Mouse (Mus musculus) fibroblast of lung, adult 2 months (primary cell): ENCODE data around the gene Zfp683.
A peak's percentile ranks its signal among the peaks of the same experiment; 100 is the strongest.

ENCODE experiments used
- DNase-seq: peaks from one replicate; pipeline ENCODE4 v3.0.0-alpha.2; 2011; ENCODE audit warnings: low read depth

The Zfp683 gene

DNA sequence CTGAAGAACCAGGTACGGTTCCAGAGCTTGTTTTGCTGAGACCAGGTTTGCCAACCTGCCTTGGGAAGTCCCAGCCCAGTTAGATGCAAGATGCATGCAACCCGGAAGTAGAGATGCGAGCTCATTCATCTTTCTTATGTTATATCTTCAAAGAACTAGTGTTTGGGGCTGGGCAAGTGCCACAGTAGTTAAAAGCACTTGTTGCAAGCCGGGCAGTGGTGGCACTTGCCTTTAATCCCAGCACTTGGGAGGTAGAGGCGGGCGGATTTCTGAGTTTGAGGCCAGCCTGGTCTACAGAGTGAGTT, 37.5 kb downstream of the Zfp683 start:
- no peak for DNase-seq

DNA sequence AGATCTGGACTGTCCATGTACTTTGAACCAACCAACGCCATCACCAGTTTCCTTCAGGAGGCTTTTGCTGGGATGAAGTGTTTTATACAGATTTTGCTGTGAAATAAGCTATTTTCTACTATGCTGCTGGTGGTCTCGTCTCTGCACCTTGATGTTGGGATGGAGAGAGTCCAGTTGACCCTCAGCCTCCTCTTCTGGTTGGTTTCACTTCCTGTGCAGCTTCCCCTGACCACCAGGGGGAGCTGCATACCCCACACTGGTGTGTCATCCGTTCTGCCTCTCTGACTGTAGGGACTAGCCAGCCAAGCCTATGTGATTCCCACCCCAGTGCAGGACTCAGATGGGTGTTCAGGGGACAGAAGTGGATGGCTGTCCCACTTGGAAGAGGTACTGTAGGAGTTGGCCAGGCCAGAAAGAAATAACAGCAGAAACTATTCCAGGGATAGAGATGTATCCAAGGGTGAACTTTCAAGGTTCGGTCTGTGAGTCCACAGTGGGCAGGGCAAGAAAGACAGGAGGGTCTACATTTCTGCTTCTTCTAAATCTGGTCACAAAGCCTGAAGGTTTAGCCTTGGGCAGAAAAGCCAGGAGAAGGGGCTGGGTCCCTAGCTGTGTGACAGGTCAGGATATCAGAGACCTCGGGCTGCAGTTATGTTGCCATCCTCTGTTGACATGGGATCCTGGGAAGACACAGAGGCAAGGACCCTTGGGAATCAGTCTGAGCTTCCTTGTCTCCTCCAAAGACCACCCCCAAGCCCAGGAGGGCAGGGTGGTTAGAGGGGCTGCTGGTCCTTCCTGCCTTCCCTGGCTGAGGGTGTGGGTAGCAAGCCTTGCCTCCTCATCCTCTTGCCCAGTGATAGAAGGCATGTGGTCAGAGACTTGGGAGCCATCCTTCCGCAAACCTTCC, 39.0 kb downstream of the Zfp683 start:
- no peak for DNase-seq

DNA sequence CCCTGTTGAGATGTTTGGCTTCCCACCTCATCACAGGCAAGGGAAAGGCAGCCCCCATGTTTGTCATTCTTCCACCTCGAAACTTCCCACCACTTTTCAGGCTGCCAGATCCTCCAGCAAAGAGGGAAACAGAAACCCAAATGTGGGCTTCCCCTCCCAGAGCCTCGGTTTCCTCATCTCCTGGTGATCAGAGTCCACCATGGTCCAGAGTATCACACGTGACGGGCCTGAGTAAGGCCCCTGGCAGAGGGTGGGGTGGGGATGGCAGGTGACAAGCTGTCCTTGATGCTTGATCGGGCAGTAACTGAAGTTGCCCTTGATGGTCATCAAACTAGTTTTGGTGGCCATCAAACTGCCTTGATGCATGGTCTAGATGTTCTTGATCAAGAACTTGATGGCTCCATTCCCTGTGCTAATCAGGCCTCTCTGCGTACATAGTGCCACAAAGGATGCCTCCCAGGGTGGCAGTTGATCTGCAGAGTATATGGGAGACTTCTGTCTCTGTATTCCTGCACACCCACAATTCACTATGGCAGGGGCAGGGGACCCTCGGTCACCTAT, 40.4 kb downstream of the Zfp683 start:
- DNase-seq = no peak

DNA sequence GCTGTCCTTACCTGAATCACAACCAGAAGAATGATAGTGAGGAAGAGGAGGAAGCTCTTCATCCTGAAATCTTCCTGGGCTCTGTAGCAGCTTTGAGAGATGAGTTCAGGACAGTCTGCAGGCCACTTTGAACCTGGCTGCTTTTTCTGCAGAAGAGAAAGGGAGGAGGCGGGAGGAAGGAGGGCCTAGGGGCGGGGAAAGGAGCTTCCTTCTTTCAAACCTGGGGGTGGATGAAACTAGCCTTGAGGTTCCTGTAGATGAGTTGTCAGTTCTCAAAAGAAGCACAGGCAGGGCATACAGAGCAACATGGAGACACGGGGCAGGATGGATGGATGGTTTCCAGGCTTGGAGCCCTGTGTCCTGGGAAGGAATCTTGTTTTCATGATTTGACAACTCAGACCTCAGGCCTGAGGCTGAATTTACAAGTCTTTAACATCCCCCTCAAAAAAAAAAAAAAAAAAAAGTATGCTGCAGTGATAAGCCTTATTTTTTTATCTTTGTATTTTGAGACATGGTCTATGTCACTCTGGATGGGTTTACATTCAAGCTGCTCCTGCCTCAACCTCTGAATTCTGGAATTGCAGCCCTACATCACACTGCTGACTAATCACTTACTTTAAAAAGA, 41.4 kb downstream of the Zfp683 start, which contains the start of gene Cd52:
Cd52 (minus strand) TSS at position 160 of the 625 bp plus-strand sequence.
- DNase-seq = no peak

DNA sequence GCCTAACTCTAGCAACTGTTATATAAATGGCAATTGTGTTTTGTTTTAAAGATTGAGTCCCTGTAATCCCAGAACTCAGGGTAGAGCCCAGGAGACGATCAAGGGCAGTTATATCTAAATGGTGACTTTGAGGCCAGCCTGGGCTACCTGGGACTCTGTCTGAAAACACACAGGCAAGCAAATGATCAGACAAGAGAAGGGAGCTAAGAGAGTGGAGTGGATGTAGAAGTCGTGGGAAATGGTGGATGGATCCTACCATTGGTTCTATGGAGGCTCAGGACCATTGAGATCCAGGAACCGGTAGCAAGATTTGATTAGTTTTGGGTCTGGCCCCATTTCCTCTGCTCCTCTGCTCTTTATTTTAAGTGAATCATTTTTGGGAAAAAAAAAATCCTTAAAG, 42.5 kb downstream of the Zfp683 start:
- no peak for DNase-seq

DNA sequence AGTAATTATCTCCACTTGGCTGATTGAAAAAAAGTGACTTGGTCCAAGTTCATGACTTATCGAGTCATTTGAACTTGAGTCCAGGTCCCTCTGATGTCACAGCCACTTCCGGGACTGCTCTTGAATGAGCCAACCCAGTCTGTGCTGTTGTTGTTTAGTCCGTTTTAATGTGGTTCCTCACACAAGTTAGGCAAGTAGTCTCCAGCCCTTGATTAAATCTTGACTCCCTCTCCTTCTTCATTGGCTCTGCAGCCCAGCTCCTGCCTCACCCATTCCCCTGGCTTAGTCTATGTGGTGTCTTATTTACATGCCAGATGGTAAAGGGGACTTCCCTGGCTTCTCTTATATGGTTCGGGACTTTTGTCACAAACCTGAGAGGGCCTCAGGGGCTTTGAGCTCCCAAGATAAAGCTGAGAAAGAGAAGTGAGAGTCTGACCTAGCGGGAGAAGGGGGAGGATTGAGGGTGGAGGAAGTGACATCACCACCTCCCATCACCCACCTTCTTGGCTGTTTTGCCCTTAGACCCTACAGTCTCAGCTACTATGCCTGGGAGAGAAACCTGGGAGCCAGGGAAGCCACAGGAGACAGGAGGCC, 43.5 kb downstream of the Zfp683 start:
- no peak for DNase-seq

DNA sequence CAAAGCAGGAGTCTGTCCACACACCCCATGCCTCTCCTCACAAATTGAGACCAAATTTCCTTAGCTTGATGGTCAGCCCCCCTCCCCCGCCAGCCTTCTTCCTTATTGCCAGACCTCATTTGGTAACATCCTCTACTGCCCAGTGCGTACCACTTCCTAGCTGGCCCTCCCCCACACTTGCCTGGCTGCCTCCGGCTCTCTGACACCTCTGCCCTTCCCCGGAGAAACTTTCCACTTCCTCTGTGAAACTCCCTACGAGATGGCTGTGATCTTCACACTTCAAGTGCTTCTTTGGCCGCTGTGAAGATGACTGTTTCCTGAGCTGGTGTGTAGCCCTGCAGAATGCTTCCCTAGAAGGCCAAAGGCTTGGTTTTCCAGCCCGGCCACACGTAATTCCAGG, 45.0 kb downstream of the Zfp683 start:
- DNase-seq = no peak

DNA sequence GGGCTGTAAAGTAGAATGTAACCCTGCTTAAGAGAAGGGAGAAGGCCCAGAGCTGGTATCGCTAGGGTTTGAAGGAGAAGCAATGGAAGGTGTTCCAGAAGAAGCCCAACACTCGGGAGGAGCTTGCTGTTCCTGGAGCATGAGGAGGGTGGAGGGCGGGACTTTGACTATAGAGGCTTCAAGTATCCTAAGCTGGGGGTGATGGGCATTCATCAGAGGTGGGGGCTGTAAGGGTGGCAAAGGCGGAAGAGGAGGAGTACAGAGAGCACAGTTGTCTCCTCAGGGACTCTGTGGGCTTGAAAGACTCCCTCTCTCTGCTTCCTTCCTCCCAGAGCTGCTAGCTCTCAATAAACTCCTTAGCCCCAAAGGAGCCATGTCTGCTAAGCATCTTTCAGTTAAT, 46.6 kb downstream of the Zfp683 start:
- DNase-seq = no peak

DNA sequence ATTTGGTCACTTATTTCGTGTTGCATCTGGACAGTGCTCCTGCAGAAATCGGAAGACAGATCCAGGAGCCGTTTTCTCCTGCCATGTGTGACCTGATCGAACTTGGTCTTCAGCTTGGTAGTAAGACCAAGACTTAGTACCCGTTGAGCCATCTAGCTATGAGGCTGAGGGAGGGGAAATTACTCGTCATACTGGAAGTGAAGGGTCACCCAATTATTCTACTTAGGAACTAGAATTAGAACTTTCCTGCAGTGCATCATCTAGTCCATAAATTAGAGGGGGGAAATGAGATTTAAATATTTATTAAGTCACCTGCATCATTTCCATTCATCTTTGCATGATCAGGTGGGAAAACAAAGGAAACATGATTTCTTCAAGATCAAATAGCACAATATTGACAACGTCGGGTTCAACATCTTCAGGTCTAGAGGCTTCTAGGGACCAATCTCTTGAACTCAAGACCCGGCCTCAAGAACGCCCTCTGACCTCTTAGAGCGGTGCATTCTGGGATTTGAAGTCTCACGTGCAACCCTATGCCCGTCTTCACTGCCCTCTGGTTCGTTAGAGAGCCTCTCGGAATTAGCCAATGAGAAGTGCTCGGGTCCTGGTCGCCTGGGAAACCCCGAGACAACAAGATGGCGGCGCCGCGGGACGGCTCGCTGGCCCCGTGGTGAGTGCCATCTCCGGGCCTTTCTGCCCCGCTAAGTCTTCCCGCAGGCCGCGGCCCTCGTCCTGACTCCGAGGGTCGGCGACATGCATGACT, 48.5 kb downstream of the Zfp683 start, which contains the start of gene Ubxn11:
Ubxn11 (plus strand) TSS at position 592 of the 763 bp plus-strand sequence.
- DNase-seq = peak; percentile 76

DNA sequence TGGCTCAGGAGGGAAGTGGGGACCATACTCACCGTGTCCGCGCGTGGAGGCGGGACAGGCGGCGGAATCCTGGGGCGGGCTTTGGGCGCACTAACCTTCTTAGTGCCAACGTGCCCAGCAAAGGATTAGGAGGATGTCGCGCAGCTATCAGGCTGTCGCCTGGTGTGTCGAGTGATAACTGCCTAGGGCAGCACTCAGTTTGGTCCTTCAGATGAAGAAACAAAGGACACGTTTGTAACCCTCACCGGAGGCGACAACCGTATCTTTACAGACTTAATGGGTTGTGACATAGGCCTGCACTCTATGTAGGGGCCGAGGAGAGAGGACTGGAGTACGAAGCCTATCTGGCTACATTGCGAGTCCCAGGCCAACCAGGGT, 49.1 kb downstream of the Zfp683 start:
- no peak for DNase-seq

DNA sequence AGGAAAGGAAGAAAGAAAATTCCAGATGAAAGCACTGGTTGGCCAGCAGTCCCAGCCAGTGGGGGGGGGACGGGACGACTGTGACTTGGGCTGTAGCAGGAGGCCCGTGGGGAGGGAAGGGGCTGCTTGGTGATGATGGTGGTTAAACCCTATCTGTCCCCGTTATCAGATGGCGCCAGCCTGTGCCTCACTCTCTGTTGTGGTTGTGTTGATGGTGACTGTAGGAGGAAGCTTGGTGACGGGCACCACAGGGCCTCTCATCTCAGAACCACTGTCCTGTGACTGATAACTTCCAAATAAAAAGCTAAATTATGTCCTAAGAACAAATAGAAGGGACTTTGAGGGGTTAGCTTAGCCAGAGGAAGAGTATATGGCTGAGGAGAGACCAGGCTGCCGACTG, 52.5 kb downstream of the Zfp683 start:
- DNase-seq = no peak

DNA sequence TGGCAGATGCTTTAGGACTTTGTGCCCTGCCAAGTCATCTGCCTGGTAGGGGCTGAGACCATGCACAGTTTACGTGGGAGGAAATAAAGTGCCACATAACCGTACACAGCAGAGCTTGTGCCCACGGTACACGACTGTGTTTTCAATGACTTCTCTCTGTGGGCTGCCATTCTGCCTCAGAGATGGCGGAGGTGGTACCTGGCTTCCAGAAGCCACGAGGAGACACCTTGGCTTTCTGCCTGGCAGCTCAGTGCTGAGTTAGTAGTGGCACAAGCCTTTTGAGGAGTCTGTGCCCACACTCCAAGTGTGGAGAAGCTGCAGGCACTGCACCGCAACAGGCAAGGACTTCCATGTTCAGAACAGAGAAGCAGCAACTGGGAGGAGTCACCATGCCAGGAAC, 54.1 kb downstream of the Zfp683 start:
- DNase-seq = no peak

DNA sequence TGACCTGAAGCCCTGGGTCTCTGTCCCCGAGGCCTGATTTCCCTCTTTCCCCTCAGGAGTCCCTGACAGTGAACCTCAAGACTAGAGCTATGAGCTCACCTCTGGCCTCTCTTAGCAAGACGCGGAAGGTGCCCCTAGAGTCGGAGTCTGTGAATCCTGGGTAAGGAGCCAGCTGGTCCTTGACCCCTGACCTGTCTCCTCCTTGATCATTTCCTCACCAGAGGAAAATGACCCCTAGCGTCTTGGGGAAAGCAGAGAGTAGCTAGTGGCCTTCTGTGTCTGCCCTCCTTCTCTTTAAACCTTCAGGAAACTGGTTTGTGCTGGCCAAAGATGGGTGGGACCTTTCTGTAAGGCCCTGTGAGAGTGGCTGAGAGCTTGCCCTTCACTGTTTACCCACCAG, 54.6 kb downstream of the Zfp683 start:
- no peak for DNase-seq
